Mouse (Mus musculus): ENCODE data around the gene Asb4. TPM values are rescaled to one million over a fixed set of nuclear protein-coding genes. Genes with fewer than 3 reads are reported as not detected.

The Asb4 gene
- polyA plus RNA-seq (2012; rRNA removed; ENCODE audit: low replicate concordance), result 0.02 and 0.44 TPM in 2 replicates

GRCm38 (mm10) chr6:5383336-5384177, at the start of gene Asb4:
Gene Asb4, plus strand, starts transcription at chr6:5383386.

Other genes with a start within 250 kb of the Asb4 start
- gene Pon1, start 189.4 kb upstream of the Asb4 start, polyA plus RNA-seq (2012; rRNA removed; ENCODE audit: low replicate concordance), result not detected in 2 replicates
- gene Pon3, start 127.1 kb upstream of the Asb4 start, polyA plus RNA-seq (2012; rRNA removed; ENCODE audit: low replicate concordance), result 3.8 and 5.6 TPM in 2 replicates
- 18.2 and 22.5 TPM in 2 replicates for gene Pon2, start 84.9 kb upstream of the Asb4 start, polyA plus RNA-seq (2012; rRNA removed; ENCODE audit: low replicate concordance)
- gene Pdk4, start 112.9 kb downstream of the Asb4 start, polyA plus RNA-seq (2012; rRNA removed; ENCODE audit: low replicate concordance), result 14.1 and 20.0 TPM in 2 replicates